Mouse (Mus musculus): ENCODE results near the gene 4930432K21Rik. TPM values are rescaled to one million over a fixed set of nuclear protein-coding genes. Genes with fewer than 3 reads are reported as not detected.
A peak's percentile ranks its signal among the peaks of the same experiment; 100 is the strongest.

Gene 4930432K21Rik
- total RNA-seq, 2 experiments from 2014 or later: 2.0 to 3.1 TPM

DNA sequence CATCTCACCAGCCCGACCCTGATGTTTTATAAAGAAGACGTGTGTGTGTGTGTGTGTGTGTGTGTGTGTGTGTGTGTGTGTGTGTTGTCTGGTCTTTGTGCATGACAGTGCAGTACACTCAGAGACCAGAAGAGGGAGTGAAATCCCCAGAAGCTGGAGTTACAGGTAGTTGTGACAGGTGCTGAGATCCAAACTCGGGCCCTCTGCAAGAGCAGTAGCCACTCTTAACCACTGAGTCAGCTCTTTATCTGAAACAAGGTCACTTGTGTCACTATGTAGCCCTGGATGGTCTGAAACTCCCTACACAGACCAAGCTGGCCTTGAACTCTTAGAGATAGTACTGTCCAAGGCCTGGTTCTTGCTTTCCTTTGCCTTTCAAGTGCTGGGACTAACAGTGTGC, 58.8 kb downstream of the 4930432K21Rik start:
- DNase-seq (ENCODE audit: low spot score in 2 of 2): no peak

DNA sequence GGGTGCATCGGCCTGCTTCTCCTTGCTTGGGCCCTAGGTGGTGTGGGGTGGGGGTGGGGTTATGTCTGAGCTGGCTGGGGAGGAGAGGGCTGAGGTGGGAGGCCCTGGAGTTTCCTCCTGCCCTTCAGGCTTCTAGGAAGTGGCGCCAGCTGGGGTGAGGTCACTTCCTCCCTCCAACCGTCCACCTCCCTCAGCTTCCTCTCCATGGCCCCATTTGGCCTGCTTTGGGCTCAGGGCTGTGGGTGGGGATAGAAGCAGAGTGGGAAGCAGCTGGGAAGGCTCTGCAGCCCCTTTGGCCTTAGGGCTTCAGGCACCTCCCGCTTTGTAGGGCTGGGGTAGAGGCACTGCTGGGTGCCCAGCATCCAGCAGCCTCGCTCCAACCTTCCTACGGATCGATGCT, 60.0 kb downstream of the 4930432K21Rik start:
- DNase-seq (ENCODE audit: low spot score in 2 of 2): no peak

- DNase-seq (ENCODE audit: low spot score in 2 of 2): no peak
Measured at GRCm38 (mm10) chr8:84208381-84209380, 60.9 kb downstream of the 4930432K21Rik start.

DNA sequence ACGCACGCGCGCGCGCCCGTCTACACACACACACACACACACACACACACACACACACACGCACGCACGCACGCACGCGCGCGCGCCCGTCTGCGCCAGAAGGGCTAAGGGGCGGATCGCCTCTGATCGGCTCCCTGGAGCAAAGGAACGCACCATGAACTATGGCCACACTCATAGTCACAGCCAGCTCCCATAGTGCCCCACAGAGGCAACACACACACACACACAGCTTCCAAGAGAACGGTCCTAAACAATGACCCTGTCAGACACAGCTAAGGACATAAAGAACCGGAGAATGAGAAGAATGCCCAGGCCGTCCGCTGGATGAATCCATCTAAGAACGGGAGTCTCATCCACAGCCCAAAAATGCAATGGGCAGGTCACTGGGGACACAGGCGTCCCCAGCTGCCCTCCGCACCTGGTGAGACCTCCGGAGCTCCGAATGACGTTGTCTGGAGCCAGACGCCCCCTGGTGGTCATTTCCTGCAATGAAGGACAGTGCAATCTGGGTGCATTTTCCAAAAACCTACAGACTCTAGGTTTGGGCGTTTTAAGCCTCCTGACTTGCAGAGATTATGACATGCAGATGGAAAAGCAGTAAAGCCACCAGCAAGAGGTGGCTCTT, 62.5 kb downstream of the 4930432K21Rik start:
- DNase-seq (ENCODE audit: low spot score in 2 of 2): peak; percentile 81 to 88

GRCm38 (mm10) chr8:84211202-84211601, 63.4 kb downstream of the 4930432K21Rik start:
- no peak for DNase-seq (ENCODE audit: low spot score in 2 of 2)

DNA sequence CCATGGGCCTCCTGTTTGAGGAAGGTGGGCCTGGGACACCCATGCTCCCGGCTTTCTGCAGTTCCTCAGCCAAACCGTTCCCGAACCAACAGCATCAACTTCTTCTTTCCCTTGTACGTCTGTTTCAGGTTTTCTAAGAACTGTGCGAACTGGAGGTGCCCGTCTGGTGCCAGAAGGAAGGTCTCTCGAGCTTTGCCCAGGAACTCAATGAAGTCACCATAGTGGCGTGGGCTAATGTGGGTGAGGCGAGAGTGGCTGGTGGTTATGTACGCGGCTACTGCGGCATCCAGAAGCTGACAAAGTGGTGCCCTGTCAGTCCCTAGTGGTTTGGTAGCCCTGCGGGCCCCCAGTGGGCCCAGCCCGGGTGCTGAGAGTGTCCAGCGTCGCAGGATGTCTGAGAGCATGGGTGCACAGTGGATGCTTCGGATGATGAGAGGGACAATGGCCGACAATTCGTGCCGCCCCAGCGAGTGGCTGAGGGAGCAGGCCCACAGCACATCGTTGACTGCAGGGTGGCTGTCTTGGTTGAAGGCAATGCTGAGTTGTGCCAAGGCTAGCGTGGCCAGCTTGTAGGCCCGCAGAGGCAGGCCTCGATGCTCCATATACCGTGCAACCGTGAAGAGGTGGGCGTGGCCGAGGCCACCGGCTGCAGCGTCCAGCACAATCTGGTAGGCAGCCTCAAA, 64.2 kb downstream of the 4930432K21Rik start:
- DNase-seq (ENCODE audit: low spot score in 2 of 2): no peak

GRCm38 (mm10) chr8:84213277-84213676, 65.5 kb downstream of the 4930432K21Rik start:
- no peak for DNase-seq (ENCODE audit: low spot score in 2 of 2)

- DNase-seq (ENCODE audit: low spot score in 2 of 2): no peak
Measured at GRCm38 (mm10) chr8:84217206-84217605, 69.4 kb downstream of the 4930432K21Rik start.

DNA sequence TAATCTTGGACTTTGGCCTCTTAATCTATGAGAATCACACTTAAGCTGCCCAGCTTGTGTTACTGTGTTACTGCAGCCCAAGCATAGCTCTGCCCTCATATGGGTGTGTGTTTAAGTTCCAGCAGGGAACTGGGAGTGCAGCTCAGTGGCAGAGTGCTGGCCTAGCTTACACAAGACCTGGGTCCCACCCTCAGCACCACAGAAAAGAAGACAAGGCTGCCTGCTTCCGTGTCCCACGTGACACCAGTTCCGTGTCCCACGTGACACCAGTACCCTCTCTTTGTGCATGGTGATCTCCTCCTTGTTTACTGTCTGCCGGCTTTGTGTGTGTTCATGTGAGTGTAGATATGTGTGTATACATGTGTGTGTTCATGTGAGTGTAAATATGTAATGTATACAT, 70.3 kb downstream of the 4930432K21Rik start:
- no peak for DNase-seq (ENCODE audit: low spot score in 2 of 2)

- DNase-seq (ENCODE audit: low spot score in 2 of 2): no peak
Measured at GRCm38 (mm10) chr8:84220105-84220504, 72.3 kb downstream of the 4930432K21Rik start.

Small RNA genes lying within 50 kb of the gene (microRNA-seq; reads per million reads assigned to microRNA genes)
- gene Gm25110: 0 reads per million in 2 experiments
- 1,380 to 1,501 reads per million in 2 experiments for gene Mir181c
- gene Mir181d: 1,468 to 1,583 reads per million in 2 experiments
- gene Mir23a: 12,412 to 13,142 reads per million in 2 experiments
- 0 reads per million in 2 experiments for gene Mir24-2
- gene Mir27a: 161 to 163 reads per million in 2 experiments
- 0 reads per million in 2 experiments for gene Mir3074-2

Other genes starting within 250 kb of the 4930432K21Rik start
- gene Adgrl1, start 247.9 kb upstream of the 4930432K21Rik start, total RNA-seq (2021): 100 to 1,000 TPM; 348 to 367 TPM
- gene Gm10644, start 192.8 kb upstream of the 4930432K21Rik start, total RNA-seq (2021): under 1 TPM; 0.53 to 0.66 TPM
- under 1 TPM; 0.37 to 0.42 TPM for gene Asf1b, start 192.5 kb upstream of the 4930432K21Rik start, total RNA-seq (2021)
- 100 to 1,000 TPM; 259 to 269 TPM for gene Prkaca, start 175.0 kb upstream of the 4930432K21Rik start, total RNA-seq (2021)
- gene Samd1, start 150.4 kb upstream of the 4930432K21Rik start, total RNA-seq (2021): 10 to 100 TPM; 45.1 to 45.4 TPM
- gene 1700067K01Rik, start 146.5 kb upstream of the 4930432K21Rik start, total RNA-seq (2021): under 1 TPM; 0.42 to 0.53 TPM
- gene 2210011C24Rik, start 135.9 kb upstream of the 4930432K21Rik start, total RNA-seq (2021): under 1 TPM in 1 of 2 experiments, not detected in 1; 0.61 TPM
- gene Palm3, start 126.6 kb upstream of the 4930432K21Rik start, total RNA-seq (2021): 1 to 10 TPM; 1.8 to 2.7 TPM
- gene Il27ra, start 105.4 kb upstream of the 4930432K21Rik start, total RNA-seq (2021): under 1 TPM; 0.30 to 0.52 TPM
- not detected for gene Rln3, start 103.0 kb upstream of the 4930432K21Rik start, total RNA-seq (2021)
- gene Gm10643, start 82.9 kb upstream of the 4930432K21Rik start, total RNA-seq (2021): 1 to 10 TPM; 2.9 to 3.5 TPM
- 10 to 100 TPM; 23.1 to 25.3 TPM for gene Rfx1, start 81.2 kb upstream of the 4930432K21Rik start, total RNA-seq (2021)
- 10 to 100 TPM; 17.7 to 18.2 TPM for gene Dcaf15, start 43.3 kb upstream of the 4930432K21Rik start, total RNA-seq (2021)
- gene Podnl1, start 22.0 kb upstream of the 4930432K21Rik start, total RNA-seq (2021): not detected
- 10 to 100 TPM; 47.1 to 55.6 TPM for gene Cc2d1a, start 89 bp upstream of the 4930432K21Rik start, total RNA-seq (2021)
- 1 to 10 TPM in 1 of 2 experiments, under 1 TPM in 1; 0.70 to 2.0 TPM for gene Nanos3, start 37.2 kb downstream of the 4930432K21Rik start, total RNA-seq (2021)
- gene Zswim4, start 89.0 kb downstream of the 4930432K21Rik start, total RNA-seq (2021): 10 to 100 TPM; 16.8 to 19.1 TPM
- gene D8Ertd738e, start 101.7 kb downstream of the 4930432K21Rik start, total RNA-seq (2021): 100 to 1,000 TPM; 136 to 146 TPM
- 10 to 100 TPM; 13.2 to 15.6 TPM for gene Mri1, start 109.3 kb downstream of the 4930432K21Rik start, total RNA-seq (2021)
- gene Ccdc130, start 122.4 kb downstream of the 4930432K21Rik start, total RNA-seq (2021): 10 to 100 TPM; 21.0 to 23.5 TPM
- 100 to 1,000 TPM; 188 to 195 TPM for gene Cacna1a, start 240.4 kb downstream of the 4930432K21Rik start, total RNA-seq (2021)